Mouse (Mus musculus): ENCODE data around the gene Hfm1.

The Hfm1 gene

DNA sequence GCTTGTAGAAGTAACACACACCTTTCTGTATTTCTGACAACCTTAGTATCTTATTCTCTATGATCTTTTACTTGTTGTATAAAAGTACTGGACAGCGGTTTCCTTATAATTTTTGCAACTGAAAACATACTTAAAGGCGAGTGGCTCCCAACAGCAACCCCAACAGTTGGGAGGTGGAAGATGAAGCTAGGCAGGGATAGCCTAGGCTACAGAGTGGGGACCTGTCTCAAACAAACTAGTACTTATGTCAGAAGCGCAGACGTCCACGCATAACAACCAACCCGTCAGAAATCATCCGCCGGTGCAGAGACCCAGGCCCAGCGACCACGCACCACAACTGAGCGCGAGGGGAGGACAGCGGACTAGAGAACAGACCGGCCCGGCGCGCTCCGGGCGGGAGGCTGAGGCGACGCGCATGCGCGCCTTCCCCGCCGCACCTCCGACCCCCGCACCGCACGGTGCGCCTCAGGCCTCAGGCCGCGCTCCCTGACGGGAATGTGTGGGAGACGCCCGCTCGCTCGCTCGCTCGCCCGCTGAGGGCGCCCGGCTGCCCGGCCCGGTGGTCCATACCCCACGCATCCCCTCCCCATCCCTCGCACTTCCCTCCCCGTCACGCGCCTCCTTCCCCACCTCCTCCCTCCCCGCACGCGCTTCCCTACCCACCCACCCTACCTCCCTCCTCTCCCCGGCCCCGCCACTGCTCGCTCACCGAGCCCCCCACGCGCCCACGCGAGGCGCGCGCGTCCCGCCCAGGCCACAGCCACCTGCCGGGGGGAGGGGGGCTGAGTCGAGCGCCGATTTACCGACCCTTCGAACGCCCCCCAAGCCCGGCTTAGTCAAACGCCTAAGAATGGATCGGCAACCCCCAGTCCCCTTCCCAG lies at the start of gene Hfm1:
Gene Hfm1 (minus strand): TSS at position 834 of the 881 bp plus-strand sequence.
- peak; percentile 14 to 52 for DNase-seq (ENCODE audit: low spot score in 2 of 2)

DNA sequence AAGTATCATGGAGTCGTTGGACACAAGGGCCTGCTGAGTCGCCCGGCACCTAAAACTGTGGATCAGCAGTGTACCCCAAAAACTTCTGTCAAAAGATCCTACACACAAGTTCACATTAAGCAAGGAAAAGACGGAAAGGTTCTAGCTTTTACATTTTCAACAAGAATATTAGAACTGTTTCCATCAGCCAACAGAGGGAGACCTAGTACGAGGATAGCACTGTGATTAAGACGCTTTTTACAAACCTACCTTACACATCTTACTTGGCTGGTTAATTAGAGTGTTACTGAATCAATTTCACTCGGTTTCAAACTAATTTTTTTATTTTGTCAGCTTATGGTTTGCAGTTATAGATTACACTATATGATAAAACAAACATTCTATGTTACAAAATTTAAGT lies 47.8 kb upstream of the Hfm1 start:
- no peak for DNase-seq (ENCODE audit: low spot score in 2 of 2)

GRCm38 (mm10) chr5:106967578-106967977 lies 41.5 kb upstream of the Hfm1 start:
- no peak for DNase-seq (ENCODE audit: low spot score in 2 of 2)

DNA sequence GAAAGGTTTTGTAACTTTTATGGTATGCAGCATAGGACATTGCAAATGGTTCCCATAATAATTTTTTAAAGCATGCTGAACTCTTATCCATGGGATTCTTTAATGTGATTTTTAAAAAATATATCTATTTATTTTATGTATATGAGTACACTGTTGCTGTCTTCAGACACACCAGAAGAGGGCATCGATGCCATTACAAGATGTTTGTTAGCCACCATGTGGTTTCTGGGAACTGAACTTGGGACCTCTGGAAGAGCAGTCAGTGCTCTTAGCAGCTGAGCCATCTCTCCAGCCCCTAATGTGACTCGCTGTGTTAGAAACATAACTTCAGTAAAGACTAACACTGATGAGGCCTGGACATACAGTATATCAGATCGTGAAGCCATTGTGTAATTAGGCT lies 40.3 kb upstream of the Hfm1 start:
- no peak for DNase-seq (ENCODE audit: low spot score in 2 of 2)

DNA sequence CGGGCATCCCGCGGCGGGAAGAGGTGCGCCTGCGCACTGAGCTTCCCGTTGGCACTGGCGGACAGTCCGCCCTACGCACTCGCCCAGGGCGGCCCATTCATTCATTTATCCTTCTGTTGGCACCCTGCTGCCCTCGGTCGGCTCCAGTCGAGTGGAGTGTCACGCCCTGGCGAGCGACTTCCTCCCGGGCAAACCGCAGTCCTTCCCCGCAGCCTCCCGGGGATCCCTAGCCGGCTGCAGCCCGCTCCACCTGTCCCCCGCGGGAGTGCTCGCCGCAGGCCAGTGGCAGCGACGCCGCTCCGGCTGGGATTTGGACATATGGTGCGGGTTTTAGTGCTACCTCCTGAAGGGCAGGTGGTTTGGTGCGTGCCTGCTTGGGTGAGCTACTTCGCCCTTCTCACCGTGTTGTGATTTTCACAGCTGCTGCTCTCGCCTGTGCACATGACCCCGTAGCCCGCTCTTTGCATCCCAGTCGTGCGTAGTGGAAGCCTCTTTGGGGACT lies 38.4 kb upstream of the Hfm1 start:
- no peak for DNase-seq (ENCODE audit: low spot score in 2 of 2)

DNA sequence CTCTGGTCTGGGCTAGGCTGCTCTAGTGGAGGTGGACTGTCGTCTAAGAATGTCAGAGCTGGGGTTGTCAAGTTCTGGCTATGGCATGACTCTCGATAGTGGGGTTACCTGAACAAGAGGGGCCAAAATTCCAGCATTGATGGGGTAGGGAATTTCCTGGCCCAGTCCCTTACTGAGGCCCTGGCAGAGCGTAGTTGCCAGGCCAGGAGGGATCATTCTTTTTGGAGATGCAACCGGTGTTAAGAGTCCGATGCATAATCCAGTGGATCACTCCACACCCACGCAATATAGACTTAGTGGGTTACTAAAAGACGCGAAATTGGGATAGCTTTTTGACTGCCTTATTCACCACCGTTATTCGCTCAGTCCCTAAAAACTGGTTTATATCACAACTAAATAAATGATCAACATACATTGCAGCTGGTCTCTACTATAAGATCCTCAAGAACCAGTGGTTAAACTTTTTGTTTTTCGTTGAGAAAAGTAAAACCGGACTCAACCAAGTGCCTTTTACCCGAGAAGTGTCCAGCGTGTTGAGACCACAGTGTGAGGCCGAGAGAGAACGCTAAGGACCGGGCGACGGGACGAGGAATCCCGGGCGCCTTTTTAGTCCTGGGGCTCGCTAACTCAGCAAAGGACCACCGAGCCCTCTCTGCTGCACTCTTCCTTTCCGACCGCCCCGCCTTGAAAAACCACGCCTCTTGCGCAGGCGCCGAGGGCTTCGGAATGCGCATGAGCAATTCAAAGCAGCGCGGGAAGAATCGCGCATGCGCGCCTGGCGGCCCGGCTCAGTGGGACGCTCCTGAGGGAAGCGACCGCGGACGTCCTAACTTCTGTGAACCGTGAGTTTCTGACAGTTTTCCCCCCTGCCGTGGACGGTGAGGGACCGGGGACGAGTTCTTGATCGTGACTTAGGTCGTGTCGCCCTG lies 37.7 kb upstream of the Hfm1 start, which contains the start of gene Cdc7:
Gene Cdc7 (plus strand): TSS at position 739 of the 929 bp plus-strand sequence.
- peak; percentile 66 to 90 for DNase-seq (ENCODE audit: low spot score in 2 of 2)

DNA sequence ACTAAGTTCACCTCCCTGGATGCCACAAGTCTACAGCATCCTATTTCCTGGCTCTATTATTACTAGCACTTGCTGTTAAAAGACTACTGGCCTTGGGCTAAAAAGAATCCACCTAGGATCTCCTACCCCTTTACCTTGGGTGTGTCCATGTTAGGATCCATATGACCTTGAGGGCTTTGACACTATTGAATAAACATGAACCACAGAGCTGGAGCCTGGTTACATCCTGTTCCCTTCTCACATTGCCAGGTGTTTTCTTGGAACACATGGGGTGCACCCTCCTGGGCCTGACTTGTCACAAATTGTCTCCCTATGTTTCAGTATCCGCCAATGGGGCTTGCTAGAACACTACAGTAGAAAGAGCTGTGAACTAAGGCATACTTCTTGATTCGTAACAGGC lies 34.3 kb upstream of the Hfm1 start:
- no peak for DNase-seq (ENCODE audit: low spot score in 2 of 2)

GRCm38 (mm10) chr5:106959031-106959430 lies 32.9 kb upstream of the Hfm1 start:
- DNase-seq (ENCODE audit: low spot score in 2 of 2): no peak

GRCm38 (mm10) chr5:106956467-106956866 lies 30.3 kb upstream of the Hfm1 start:
- no peak for DNase-seq (ENCODE audit: low spot score in 2 of 2)

- DNase-seq (ENCODE audit: low spot score in 2 of 2): no peak
These were observed 22.6 kb upstream of the Hfm1 start for GRCm38 (mm10) chr5:106948683-106949082.

DNA sequence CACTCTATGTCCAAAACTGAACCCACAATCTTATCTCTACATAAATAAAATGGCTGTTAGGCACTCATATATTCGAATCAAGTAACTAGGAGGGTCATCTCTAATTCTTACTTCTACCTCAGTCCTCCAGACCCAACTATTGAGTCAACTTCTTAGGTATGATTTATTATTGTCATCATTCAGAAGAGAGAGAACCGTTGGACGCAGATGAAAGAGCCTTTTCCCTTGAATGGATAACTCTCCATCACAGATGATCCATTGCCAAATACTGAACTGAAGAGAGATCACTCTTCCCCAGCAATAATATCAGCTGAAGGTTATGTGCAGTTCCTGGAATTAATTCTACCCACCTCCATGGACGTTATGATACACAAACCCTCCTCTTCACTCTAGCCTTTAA lies 20.2 kb upstream of the Hfm1 start:
- DNase-seq (ENCODE audit: low spot score in 2 of 2): no peak

DNA sequence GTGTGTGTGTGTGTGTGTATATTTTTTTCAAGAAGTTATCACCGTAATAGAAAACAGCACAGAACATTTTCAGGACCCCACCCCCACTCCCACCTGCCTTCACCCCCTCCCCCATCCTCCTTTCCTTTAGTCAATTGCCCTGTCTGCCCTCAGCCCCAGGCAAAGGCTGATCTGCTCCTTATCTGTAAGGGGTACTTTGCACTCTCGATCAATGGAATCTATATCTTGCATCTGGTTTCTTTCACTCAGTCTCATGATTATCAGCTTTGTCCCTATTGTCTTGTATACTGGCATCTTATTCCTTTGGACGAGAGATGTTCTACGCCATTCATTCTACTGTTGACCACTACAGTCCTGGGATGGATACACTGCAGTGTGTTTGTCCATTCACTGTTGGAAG lies 1.9 kb upstream of the Hfm1 start:
- no peak for DNase-seq (ENCODE audit: low spot score in 2 of 2)

DNA sequence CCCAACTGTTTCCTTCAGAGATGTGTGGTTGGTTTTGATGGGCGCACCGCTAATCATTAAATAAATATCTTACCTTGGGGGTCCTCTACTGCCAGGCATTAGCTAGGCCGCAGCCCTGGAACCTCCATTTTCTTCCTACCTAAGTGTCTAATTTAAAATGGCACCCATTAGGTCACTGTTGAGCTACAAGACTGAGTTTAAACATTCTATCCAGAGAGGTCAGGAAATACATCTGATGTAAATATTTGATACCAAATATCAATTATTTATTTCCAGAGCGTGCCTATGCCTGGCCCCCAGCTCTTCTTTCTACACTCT lies 207 bp upstream of the Hfm1 start:
- DNase-seq (ENCODE audit: low spot score in 2 of 2): peak in 1 of 2 experiments; percentile 10

GRCm38 (mm10) chr5:106919315-106919714 lies 6.8 kb downstream of the Hfm1 start:
- DNase-seq (ENCODE audit: low spot score in 2 of 2): no peak

GRCm38 (mm10) chr5:106896879-106897278 lies 29.2 kb downstream of the Hfm1 start:
- no peak for DNase-seq (ENCODE audit: low spot score in 2 of 2)

DNA sequence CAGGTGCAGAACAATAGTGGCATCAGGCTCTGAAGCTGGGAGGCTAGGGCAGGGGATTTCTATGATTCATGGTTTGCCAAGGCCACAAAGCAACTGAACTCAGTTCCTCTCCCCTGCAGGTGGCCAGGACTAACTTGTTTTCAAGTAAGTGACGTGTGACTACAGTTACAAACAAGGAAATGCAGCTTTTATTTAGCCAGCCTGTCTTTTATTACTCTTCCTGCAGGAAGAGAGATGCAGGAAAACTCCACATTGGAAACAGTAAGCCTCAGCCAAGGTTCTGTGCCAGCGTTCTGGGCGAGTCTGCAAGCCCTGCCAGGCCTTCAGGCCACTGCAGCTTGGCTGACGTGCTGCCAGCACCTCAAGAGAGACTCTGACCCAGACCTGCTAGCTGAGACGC lies 34.3 kb downstream of the Hfm1 start:
- no peak for DNase-seq (ENCODE audit: low spot score in 2 of 2)

GRCm38 (mm10) chr5:106887303-106888071 lies 38.6 kb downstream of the Hfm1 start:
- no peak for DNase-seq (ENCODE audit: low spot score in 2 of 2)

GRCm38 (mm10) chr5:106885517-106885916 lies 40.6 kb downstream of the Hfm1 start:
- DNase-seq (ENCODE audit: low spot score in 2 of 2): no peak

DNA sequence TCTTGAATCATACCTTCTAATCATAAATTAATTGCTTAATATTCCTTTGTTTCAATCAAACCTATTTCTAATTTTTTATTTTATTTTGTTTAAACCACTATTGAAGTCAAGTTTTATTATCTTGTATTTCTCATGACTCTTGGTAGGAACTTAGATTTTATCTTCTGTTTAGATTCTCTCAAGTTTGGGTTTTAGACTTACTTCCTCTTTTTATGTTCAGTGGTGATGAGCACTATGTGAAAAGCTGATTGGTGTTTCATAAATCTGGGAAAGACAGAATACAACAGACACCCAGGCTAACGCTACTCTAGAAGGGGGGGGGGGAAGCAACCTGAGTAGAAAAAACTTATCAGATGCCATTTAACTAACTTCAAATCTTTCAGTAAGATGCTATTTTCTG lies 49.7 kb downstream of the Hfm1 start:
- DNase-seq (ENCODE audit: low spot score in 2 of 2): no peak

GRCm38 (mm10) chr5:106860415-106860814 lies 65.7 kb downstream of the Hfm1 start:
- DNase-seq (ENCODE audit: low spot score in 2 of 2): peak; percentile 5 to 73

- no peak for DNase-seq (ENCODE audit: low spot score in 2 of 2)
These were observed 72.8 kb downstream of the Hfm1 start for GRCm38 (mm10) chr5:106853284-106853683.

GRCm38 (mm10) chr5:106847045-106847444 lies 79.1 kb downstream of the Hfm1 start:
- DNase-seq (ENCODE audit: low spot score in 2 of 2): no peak
